Mouse (Mus musculus) megakaryocyte, embryonic 14.5 days (primary cell): ENCODE results near the gene Vsig10.

ENCODE experiments used
- FLI1 ChIP-seq: IDR thresholded peaks from 2 replicates; pipeline ENCODE4 v1.6.1; 2012; ENCODE audit warnings: low read length, inconsistent platforms, mixed read lengths
- GATA1 ChIP-seq: IDR thresholded peaks from 3 replicates; pipeline ENCODE4 v1.6.1; 2012; ENCODE audit warnings: mixed read lengths, low read length, inconsistent platforms, borderline replicate concordance

- TF ChIP-seq GATA1 = no peak
- no peak for TF ChIP-seq FLI1
These were observed 62.9 kb downstream of the Vsig10 start for GRCm38 (mm10) chr5:117381785-117382184.
